Mouse (Mus musculus) C2C12 (cell line): ENCODE results near the gene Tmem220.

Source experiments
- CEBPB ChIP-seq: IDR thresholded peaks from one replicate; pipeline ENCODE4 v1.6.1; 2011; ENCODE audit warnings: low read depth, mild to moderate bottlenecking, control low read depth, moderate library complexity
- CTCF ChIP-seq: IDR thresholded peaks from one replicate; pipeline ENCODE4 v1.5.1; 2011; ENCODE audit not compliant: control insufficient read depth, insufficient read depth, insufficient read length
- USF1 ChIP-seq: IDR thresholded peaks from one replicate; pipeline ENCODE4 v1.6.1; 2011; ENCODE audit warnings: low read depth, mild to moderate bottlenecking, control low read depth, moderate library complexity

- TF ChIP-seq CTCF (no peak), USF1 (no peak), CEBPB (no peak)
Observed at GRCm38 (mm10) chr11:67031603-67031915, 6.6 kb downstream of the Tmem220 start.
